In genomic region chr4:152345120-152345889, GRCm38 (mm10) we compare ENCODE assay signal across 8 mouse cellular contexts. TPM values are rescaled to one million over a fixed set of nuclear protein-coding genes. Genes with fewer than 3 reads are reported as not detected.
DNase-seq lines count a peak whose midpoint lies in the region; ATAC-seq and TF ChIP-seq lines count a peak whose summit lies in the region.
"Had no signal": no experiment of that assay in that cellular context is flagged by ENCODE, and none has a peak within 500 bp of the region (broad histone marks: within the 10 kb centered on the region; RNA-seq: fewer than 3 reads in every experiment).

No protein-coding gene starts in this region.

- no peak overlapping the region for H3K4me3 ChIP-seq in midbrain, embryonic 13.5 days (replicated peaks)
- H3K4me3 ChIP-seq in midbrain, embryonic 15.5 days = no peak overlapping the region
- H3K4me3 ChIP-seq in intestine, postnatal 0 days (ENCODE audit: low read depth, low read length) = no peak overlapping the region
- H3K4me3 ChIP-seq in forebrain, postnatal 0 days (ENCODE audit: low read depth, low read length) = no peak overlapping the region

- WGBS in midbrain, embryonic 13.5 days = 60% methylated on average over 7 of the region's 7 CpGs
- WGBS in midbrain, embryonic 15.5 days = 58% methylated on average over 7 of the region's 7 CpGs
- WGBS in intestine, postnatal 0 days = 38% methylated on average over 7 of the region's 7 CpGs
- 49% methylated on average over 7 of the region's 7 CpGs for WGBS in forebrain, postnatal 0 days

- no peak overlapping the region for H3K4me2 ChIP-seq in midbrain, embryonic 13.5 days (replicated peaks)
- no peak overlapping the region for H3K4me2 ChIP-seq in midbrain, embryonic 15.5 days
- no peak overlapping the region for H3K4me2 ChIP-seq in intestine, postnatal 0 days (replicated peaks; ENCODE audit: low read depth)
- H3K4me2 ChIP-seq in forebrain, postnatal 0 days (ENCODE audit: low read depth) = no peak overlapping the region

- peak; percentile 88 for DNase-seq in brain, adult 2 months (ENCODE audit: low read depth, low spot score)
- DNase-seq in monocyte, adult 2 months (ENCODE audit: low read depth in 1 of 2, low spot score in 2 of 2) = peak; percentile 32 to 50
- no peak for DNase-seq in layer of hippocampus, postnatal 25 days (ENCODE audit: extremely low spot score in 1 of 2, low spot score in 1 of 2)
- no peak for DNase-seq in forebrain, postnatal 0 days

- ATAC-seq in midbrain, embryonic 13.5 days = no peak
- ATAC-seq in midbrain, embryonic 15.5 days (replicated peaks) = no peak
- peak; percentile 37; the same call in 1 of the 2 replicates for ATAC-seq in intestine, postnatal 0 days
- no peak for ATAC-seq in forebrain, postnatal 0 days

- no peaks in the 10 kb centered on the region for H3K9me3 ChIP-seq in midbrain, embryonic 13.5 days
- no peaks in the 10 kb centered on the region for H3K9me3 ChIP-seq in midbrain, embryonic 15.5 days
- H3K9me3 ChIP-seq in intestine, postnatal 0 days (ENCODE audit: control insufficient read depth) = no peaks in the 10 kb centered on the region
- H3K9me3 ChIP-seq in forebrain, postnatal 0 days (ENCODE audit: low read length) = no peaks in the 10 kb centered on the region

- no peak overlapping the region for H3K27ac ChIP-seq in midbrain, embryonic 13.5 days
- H3K27ac ChIP-seq in midbrain, embryonic 15.5 days = no peak overlapping the region
- H3K27ac ChIP-seq in intestine, postnatal 0 days (ENCODE audit: low read depth, low read length) = no peak overlapping the region
- H3K27ac ChIP-seq in forebrain, postnatal 0 days (ENCODE audit: low read depth, low read length) = no peak overlapping the region

- TF ChIP-seq CTCF in intestine, postnatal 0 days (IDR thresholded peaks at IDR 0.05; ENCODE audit: low read depth) = no peak
- TF ChIP-seq CTCF in forebrain, postnatal 0 days (IDR thresholded peaks at IDR 0.05; ENCODE audit: low read depth) = no peak

- peak overlapping the region; percentile 44; the same call in 1 of the 2 replicates for H3K9ac ChIP-seq in midbrain, embryonic 13.5 days (replicated peaks)
- no peak overlapping the region for H3K9ac ChIP-seq in midbrain, embryonic 15.5 days
- H3K9ac ChIP-seq in intestine, postnatal 0 days (ENCODE audit: low read depth, low read length) = no peak overlapping the region
- H3K9ac ChIP-seq in forebrain, postnatal 0 days = no peak overlapping the region

- no peaks in the 10 kb centered on the region for H3K36me3 ChIP-seq in midbrain, embryonic 13.5 days
- H3K36me3 ChIP-seq in midbrain, embryonic 15.5 days (replicated peaks) = no peaks in the 10 kb centered on the region
- H3K36me3 ChIP-seq in intestine, postnatal 0 days (ENCODE audit: control insufficient read depth, insufficient read depth) = no peaks in the 10 kb centered on the region
- H3K36me3 ChIP-seq in forebrain, postnatal 0 days (ENCODE audit: insufficient read depth) = no peaks in the 10 kb centered on the region

- peaks cover 46% of the 10 kb centered on the region for H3K4me1 ChIP-seq in midbrain, embryonic 13.5 days (replicated peaks)
- H3K4me1 ChIP-seq in midbrain, embryonic 15.5 days = peaks cover 57% of the 10 kb centered on the region
- H3K4me1 ChIP-seq in intestine, postnatal 0 days (replicated peaks; ENCODE audit: control insufficient read depth, insufficient read depth, low read length) = no peaks in the 10 kb centered on the region
- peaks cover 22% of the 10 kb centered on the region for H3K4me1 ChIP-seq in forebrain, postnatal 0 days (ENCODE audit: insufficient read depth)

- H3K27me3 ChIP-seq in midbrain, embryonic 13.5 days = peaks cover 37% of the 10 kb centered on the region
- peaks cover 8% of the 10 kb centered on the region for H3K27me3 ChIP-seq in midbrain, embryonic 15.5 days (replicated peaks)
- peaks cover 25% of the 10 kb centered on the region for H3K27me3 ChIP-seq in intestine, postnatal 0 days (replicated peaks; ENCODE audit: control insufficient read depth, insufficient read depth, low read length)
- no peaks in the 10 kb centered on the region; the same call in 1 of the 2 replicates for H3K27me3 ChIP-seq in forebrain, postnatal 0 days (ENCODE audit: insufficient read depth, low read length)

RNA-seq across cellular contexts. Expression of gene Chd5, which starts 6.9 kb away (rescaled TPM):
- polyA plus RNA-seq in midbrain, embryonic 13.5 days (2015; fragmentation: Nextera tagmentation; extraction: Ambion mirVana) = 30.0 and 32.1 TPM in 2 replicates
- 57.0 and 65.0 TPM in 2 replicates for polyA plus RNA-seq in midbrain, embryonic 15.5 days (2015; fragmentation: Nextera tagmentation; extraction: Ambion mirVana)
- 1.4 and 1.5 TPM in 2 replicates for polyA plus RNA-seq in intestine, postnatal 0 days (2015; fragmentation: Nextera tagmentation; extraction: Ambion mirVana)
- total RNA-seq in layer of hippocampus, postnatal 25 days (2021) = 100 to 1,000 TPM; 113 to 130 TPM
- total RNA-seq in forebrain, postnatal 0 days (2014; rRNA removed) = 60.0 and 76.0 TPM in 2 replicates
- 35.2 and 57.8 TPM in 2 replicates for polyA plus RNA-seq in forebrain, postnatal 0 days (2015; fragmentation: Nextera tagmentation; extraction: Ambion mirVana)

RNA-seq across cellular contexts. Expression of gene Rpl22, which starts 19.8 kb away (rescaled TPM):
- polyA plus RNA-seq in midbrain, embryonic 13.5 days (2015; fragmentation: Nextera tagmentation; extraction: Ambion mirVana) = 213 and 217 TPM in 2 replicates
- 127 and 133 TPM in 2 replicates for polyA plus RNA-seq in midbrain, embryonic 15.5 days (2015; fragmentation: Nextera tagmentation; extraction: Ambion mirVana)
- 281 and 296 TPM in 2 replicates for polyA plus RNA-seq in intestine, postnatal 0 days (2015; fragmentation: Nextera tagmentation; extraction: Ambion mirVana)
- total RNA-seq in layer of hippocampus, postnatal 25 days (2021) = 100 to 1,000 TPM; 200 to 205 TPM
- 313 and 387 TPM in 2 replicates for total RNA-seq in forebrain, postnatal 0 days (2014; rRNA removed)
- 176 and 212 TPM in 2 replicates for polyA plus RNA-seq in forebrain, postnatal 0 days (2015; fragmentation: Nextera tagmentation; extraction: Ambion mirVana)

RNA-seq across cellular contexts. Expression of gene Rnf207, which starts 26.5 kb away (rescaled TPM):
- polyA plus RNA-seq in midbrain, embryonic 13.5 days (2015; fragmentation: Nextera tagmentation; extraction: Ambion mirVana) = 4.7 TPM in 2 replicates
- 8.0 and 8.6 TPM in 2 replicates for polyA plus RNA-seq in midbrain, embryonic 15.5 days (2015; fragmentation: Nextera tagmentation; extraction: Ambion mirVana)
- 0.69 and 0.70 TPM in 2 replicates for polyA plus RNA-seq in intestine, postnatal 0 days (2015; fragmentation: Nextera tagmentation; extraction: Ambion mirVana)
- 1 to 10 TPM; 2.6 to 5.8 TPM for total RNA-seq in layer of hippocampus, postnatal 25 days (2021)
- total RNA-seq in forebrain, postnatal 0 days (2014; rRNA removed) = 2.6 and 4.4 TPM in 2 replicates
- 2.7 and 4.2 TPM in 2 replicates for polyA plus RNA-seq in forebrain, postnatal 0 days (2015; fragmentation: Nextera tagmentation; extraction: Ambion mirVana)

RNA-seq across cellular contexts. Expression of gene Icmt, which starts 48.3 kb away (rescaled TPM):
- polyA plus RNA-seq in midbrain, embryonic 13.5 days (2015; fragmentation: Nextera tagmentation; extraction: Ambion mirVana) = 18.1 and 19.0 TPM in 2 replicates
- polyA plus RNA-seq in midbrain, embryonic 15.5 days (2015; fragmentation: Nextera tagmentation; extraction: Ambion mirVana) = 20.4 and 24.5 TPM in 2 replicates
- 12.6 and 12.9 TPM in 2 replicates for polyA plus RNA-seq in intestine, postnatal 0 days (2015; fragmentation: Nextera tagmentation; extraction: Ambion mirVana)
- 10 to 100 TPM; 38.9 to 45.1 TPM for total RNA-seq in layer of hippocampus, postnatal 25 days (2021)
- total RNA-seq in forebrain, postnatal 0 days (2014; rRNA removed) = 24.4 and 28.5 TPM in 2 replicates
- 9.8 and 12.7 TPM in 2 replicates for polyA plus RNA-seq in forebrain, postnatal 0 days (2015; fragmentation: Nextera tagmentation; extraction: Ambion mirVana)

RNA-seq across cellular contexts. Expression of gene Hes3, which starts 53.8 kb away (rescaled TPM):
- 1.4 and 2.5 TPM in 2 replicates for polyA plus RNA-seq in midbrain, embryonic 13.5 days (2015; fragmentation: Nextera tagmentation; extraction: Ambion mirVana)
- polyA plus RNA-seq in midbrain, embryonic 15.5 days (2015; fragmentation: Nextera tagmentation; extraction: Ambion mirVana) = 0.67 and 0.69 TPM in 2 replicates
- polyA plus RNA-seq in intestine, postnatal 0 days (2015; fragmentation: Nextera tagmentation; extraction: Ambion mirVana) = not detected in 2 replicates
- total RNA-seq in layer of hippocampus, postnatal 25 days (2021) = not detected
- total RNA-seq in forebrain, postnatal 0 days (2014; rRNA removed) = 0.57 TPM in 1 of 2 replicates, not detected in the other
- polyA plus RNA-seq in forebrain, postnatal 0 days (2015; fragmentation: Nextera tagmentation; extraction: Ambion mirVana) = 0.13 TPM in 1 of 2 replicates, not detected in the other
- polyA plus RNA-seq: large intestine, adult 2 months had no signal

Comparison
In these comparisons a context has a peak if more than half of its experiments do, and no peak if none do; other contexts are left out.
1. DNase-seq: peak in brain, adult 2 months (single experiment) and monocyte, adult 2 months (2 of 2); none in layer of hippocampus, postnatal 25 days (0 of 2) and forebrain, postnatal 0 days (single experiment).
2. RNA of gene Chd5, which starts 6.9 kb away (polyA plus RNA-seq): 57.0 to 65.0 TPM in midbrain, embryonic 15.5 days, 35.2 to 57.8 TPM in forebrain, postnatal 0 days and 30.0 to 32.1 TPM in midbrain, embryonic 13.5 days; 1.4 to 1.5 TPM in intestine, postnatal 0 days; every median in the first group is over 10 times any median in the second.